ENCODE assay signal across 11 mouse cellular contexts in the genomic region with DNA sequence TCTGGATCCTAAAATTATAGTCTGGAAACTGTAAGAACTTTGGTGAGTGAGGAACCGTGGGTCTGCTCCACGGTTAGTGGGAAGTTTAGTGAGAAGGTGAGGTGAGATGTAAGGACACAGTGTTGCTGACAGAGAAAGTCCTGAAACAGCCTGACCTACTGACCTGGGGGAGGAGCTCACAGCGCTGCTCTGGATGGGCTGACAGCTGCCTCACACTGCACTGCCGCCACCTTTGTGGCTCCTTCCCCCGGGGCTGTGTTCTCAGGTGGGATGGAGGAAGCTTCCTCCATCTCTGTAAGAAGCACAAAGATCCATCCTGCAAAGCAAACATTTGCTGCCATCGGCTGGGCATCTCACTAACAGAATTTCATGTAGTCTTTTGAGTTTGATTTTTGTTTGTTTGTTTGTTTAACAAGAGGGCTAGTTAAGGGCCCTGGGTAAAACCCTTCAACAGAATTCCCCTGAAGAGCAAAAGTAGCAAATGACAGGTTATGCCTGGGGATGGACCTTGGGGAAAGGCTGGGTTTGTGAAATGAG. TPM values are rescaled to one million over a fixed set of nuclear protein-coding genes. Genes with fewer than 3 reads are reported as not detected.
DNase-seq lines count a peak whose midpoint lies in the region; ATAC-seq and TF ChIP-seq lines count a peak whose summit lies in the region.
"Had no signal": no experiment of that assay in that cellular context is flagged by ENCODE, and none has a peak within 500 bp of the region (broad histone marks: within the 10 kb centered on the region; RNA-seq: fewer than 3 reads in every experiment).

No protein-coding gene starts in this region.

- H3K4me3 ChIP-seq in hindbrain, embryonic 10.5 days, result peak overlapping the region; percentile 32; the same call in 1 of the 2 replicates
- no peak overlapping the region for H3K4me3 ChIP-seq in hindbrain, embryonic 16.5 days (ENCODE audit: low read length)
- H3K4me3 ChIP-seq in neural tube, embryonic 11.5 days (ENCODE audit: low read depth, low read length), result no peak overlapping the region
- H3K4me3 ChIP-seq in neural tube, embryonic 15.5 days (replicated peaks), result no peak overlapping the region
- no peak overlapping the region for H3K4me3 ChIP-seq in hindbrain, postnatal 0 days (ENCODE audit: low read length)
- no peak overlapping the region for H3K4me3 ChIP-seq in stomach, embryonic 15.5 days (replicated peaks)
- H3K4me3 ChIP-seq: erythroblast, embryonic 14.5 days had no signal

- TF ChIP-seq CTCF in hindbrain, postnatal 0 days (IDR thresholded peaks at IDR 0.05; ENCODE audit: low read depth), result no peak

- DNase-seq in hindbrain, embryonic 10.5 days (ENCODE audit: low spot score), result peak; percentile 33
- DNase-seq in neural tube, embryonic 11.5 days (ENCODE audit: low spot score), result no peak
- no peak for DNase-seq in hindbrain, postnatal 0 days (ENCODE audit: low spot score)
- no peak for DNase-seq in c-Kit-positive CD71-positive TER-119-positive erythroid progenitor cells, embryonic 14.5 days (ENCODE audit: low spot score)
- DNase-seq in urinary bladder, postnatal 36 days (ENCODE audit: low spot score in 2 of 2), result no peak
- DNase-seq: lung, adult 18-20 months had no signal

- H3K4me2 ChIP-seq in hindbrain, embryonic 16.5 days (ENCODE audit: low read length), result no peak overlapping the region; the same call in 1 of the 2 replicates
- H3K4me2 ChIP-seq in neural tube, embryonic 11.5 days (ENCODE audit: low read depth), result no peak overlapping the region
- H3K4me2 ChIP-seq in neural tube, embryonic 15.5 days, result no peak overlapping the region
- peak overlapping the region; percentile 24; the same call in 1 of the 2 replicates for H3K4me2 ChIP-seq in hindbrain, postnatal 0 days (ENCODE audit: low read depth, low read length)
- H3K4me2 ChIP-seq in stomach, embryonic 15.5 days, result peak overlapping the region; percentile 42; the same call in 1 of the 2 replicates

- no peaks in the 10 kb centered on the region for H3K9me3 ChIP-seq in hindbrain, embryonic 10.5 days
- H3K9me3 ChIP-seq in hindbrain, embryonic 16.5 days (ENCODE audit: control insufficient read depth, low read length), result no peaks in the 10 kb centered on the region
- no peaks in the 10 kb centered on the region for H3K9me3 ChIP-seq in neural tube, embryonic 11.5 days (ENCODE audit: control insufficient read depth, low read length)
- no peaks in the 10 kb centered on the region for H3K9me3 ChIP-seq in neural tube, embryonic 15.5 days (replicated peaks)
- no peaks in the 10 kb centered on the region for H3K9me3 ChIP-seq in hindbrain, postnatal 0 days (ENCODE audit: low read length)
- no peaks in the 10 kb centered on the region for H3K9me3 ChIP-seq in stomach, embryonic 15.5 days

- no peaks in the 10 kb centered on the region for H3K27me3 ChIP-seq in hindbrain, embryonic 10.5 days (ENCODE audit: insufficient read depth, poor library complexity, severe bottlenecking)
- no peaks in the 10 kb centered on the region for H3K27me3 ChIP-seq in hindbrain, embryonic 16.5 days (replicated peaks; ENCODE audit: control insufficient read depth, insufficient read depth, low read length)
- H3K27me3 ChIP-seq in neural tube, embryonic 11.5 days (ENCODE audit: control insufficient read depth, insufficient read depth, low read length), result no peaks in the 10 kb centered on the region
- no peaks in the 10 kb centered on the region for H3K27me3 ChIP-seq in neural tube, embryonic 15.5 days (replicated peaks)
- H3K27me3 ChIP-seq in hindbrain, postnatal 0 days (ENCODE audit: insufficient read depth, low read length), result no peaks in the 10 kb centered on the region
- no peaks in the 10 kb centered on the region for H3K27me3 ChIP-seq in stomach, embryonic 15.5 days (replicated peaks)

- no peaks in the 10 kb centered on the region for H3K36me3 ChIP-seq in hindbrain, embryonic 10.5 days
- no peaks in the 10 kb centered on the region for H3K36me3 ChIP-seq in hindbrain, embryonic 16.5 days (ENCODE audit: control insufficient read depth, insufficient read depth, low read length)
- no peaks in the 10 kb centered on the region for H3K36me3 ChIP-seq in neural tube, embryonic 11.5 days (ENCODE audit: control insufficient read depth, insufficient read depth, low read length)
- no peaks in the 10 kb centered on the region for H3K36me3 ChIP-seq in neural tube, embryonic 15.5 days
- no peaks in the 10 kb centered on the region for H3K36me3 ChIP-seq in hindbrain, postnatal 0 days (ENCODE audit: insufficient read depth, low read length)
- H3K36me3 ChIP-seq in stomach, embryonic 15.5 days, result no peaks in the 10 kb centered on the region

- peaks cover 28% of the 10 kb centered on the region for H3K4me1 ChIP-seq in hindbrain, embryonic 10.5 days (replicated peaks)
- H3K4me1 ChIP-seq in hindbrain, embryonic 16.5 days (ENCODE audit: control insufficient read depth, insufficient read depth, low read depth, low read length), result peaks cover 3% of the 10 kb centered on the region; the same call in 1 of the 2 replicates
- H3K4me1 ChIP-seq in neural tube, embryonic 11.5 days (ENCODE audit: control insufficient read depth, insufficient read depth, low read length), result peaks cover under 1% of the 10 kb centered on the region; the same call in 1 of the 2 replicates
- peaks cover 20% of the 10 kb centered on the region for H3K4me1 ChIP-seq in neural tube, embryonic 15.5 days
- no peaks in the 10 kb centered on the region for H3K4me1 ChIP-seq in hindbrain, postnatal 0 days (ENCODE audit: insufficient read depth, low read length)
- H3K4me1 ChIP-seq in stomach, embryonic 15.5 days, result peaks cover 16% of the 10 kb centered on the region; the same call in 1 of the 2 replicates

- H3K9ac ChIP-seq in hindbrain, embryonic 16.5 days (ENCODE audit: low read depth, low read length), result no peak overlapping the region
- peak overlapping the region; percentile 23; the same call in 1 of the 2 replicates for H3K9ac ChIP-seq in neural tube, embryonic 11.5 days (ENCODE audit: low read length)
- no peak overlapping the region for H3K9ac ChIP-seq in neural tube, embryonic 15.5 days (replicated peaks)
- H3K9ac ChIP-seq in hindbrain, postnatal 0 days (replicated peaks; ENCODE audit: low read length), result no peak overlapping the region
- H3K9ac ChIP-seq in stomach, embryonic 15.5 days, result no peak overlapping the region

- ATAC-seq in hindbrain, embryonic 16.5 days, result no peak
- ATAC-seq in neural tube, embryonic 11.5 days (ENCODE audit: insufficient read depth, low FRiP score, low TSS enrichment), result no peak
- no peak for ATAC-seq in neural tube, embryonic 15.5 days (ENCODE audit: low FRiP score)
- no peak for ATAC-seq in hindbrain, postnatal 0 days
- no peak for ATAC-seq in stomach, embryonic 15.5 days (ENCODE audit: insufficient read depth, low FRiP score, low read depth)
- ATAC-seq: activated CD4-positive, CD25-positive, alpha-beta regulatory T cell, adult 4 months had no signal

- WGBS in hindbrain, embryonic 10.5 days, result 8% methylated on average over 6 of the region's 6 CpGs
- 17% methylated on average over 6 of the region's 6 CpGs for WGBS in hindbrain, embryonic 16.5 days
- WGBS in neural tube, embryonic 11.5 days, result 20% methylated on average over 6 of the region's 6 CpGs
- WGBS in neural tube, embryonic 15.5 days, result 16% methylated on average over 6 of the region's 6 CpGs
- 16% methylated on average over 6 of the region's 6 CpGs for WGBS in hindbrain, postnatal 0 days
- WGBS in stomach, embryonic 15.5 days, result 11% methylated on average over 6 of the region's 6 CpGs

- peak overlapping the region; percentile 64 for H3K27ac ChIP-seq in hindbrain, embryonic 10.5 days
- H3K27ac ChIP-seq in hindbrain, embryonic 16.5 days (ENCODE audit: low read depth, low read length), result no peak overlapping the region
- H3K27ac ChIP-seq in neural tube, embryonic 11.5 days (ENCODE audit: low read depth, low read length), result no peak overlapping the region
- H3K27ac ChIP-seq in neural tube, embryonic 15.5 days (replicated peaks), result no peak overlapping the region
- no peak overlapping the region for H3K27ac ChIP-seq in hindbrain, postnatal 0 days
- H3K27ac ChIP-seq in stomach, embryonic 15.5 days, result no peak overlapping the region

RNA-seq across cellular contexts. Expression of a gene that starts 58.8 kb away (rescaled TPM):
- polyA plus RNA-seq in hindbrain, embryonic 10.5 days (2016; fragmentation: Nextera tagmentation; extraction: Ambion mirVana), result 8.2 and 9.6 TPM in 2 replicates
- polyA plus RNA-seq in hindbrain, embryonic 16.5 days (2015; fragmentation: Nextera tagmentation; extraction: Ambion mirVana), result 50.5 and 72.7 TPM in 2 replicates
- polyA plus RNA-seq in neural tube, embryonic 11.5 days (2014; fragmentation: Nextera tagmentation; extraction: Ambion mirVana), result 19.0 and 20.9 TPM in 2 replicates
- polyA plus RNA-seq in neural tube, embryonic 15.5 days (2015; fragmentation: Nextera tagmentation; extraction: Ambion mirVana), result 29.8 and 30.3 TPM in 2 replicates
- total RNA-seq in hindbrain, postnatal 0 days (2014; rRNA removed), result 61.8 and 80.1 TPM in 2 replicates
- 71.0 and 76.7 TPM in 2 replicates for polyA plus RNA-seq in hindbrain, postnatal 0 days (2015; fragmentation: Nextera tagmentation; extraction: Ambion mirVana)
- polyA plus RNA-seq in stomach, embryonic 15.5 days (2015; fragmentation: Nextera tagmentation; extraction: Ambion mirVana), result 4.9 and 6.6 TPM in 2 replicates
- polyA plus RNA-seq: activated CD4-positive, CD25-positive, alpha-beta regulatory T cell, adult 4 months; erythroblast, embryonic 14.5 days had no signal

Comparison
In these comparisons a context has a peak if more than half of its experiments do, and no peak if none do; other contexts are left out.
1. H3K4me2 ChIP-seq: peak in hindbrain, postnatal 0 days (single experiment) and stomach, embryonic 15.5 days (single experiment); none in hindbrain, embryonic 16.5 days (single experiment), neural tube, embryonic 11.5 days (single experiment) and neural tube, embryonic 15.5 days (single experiment).